In the genomic region with DNA sequence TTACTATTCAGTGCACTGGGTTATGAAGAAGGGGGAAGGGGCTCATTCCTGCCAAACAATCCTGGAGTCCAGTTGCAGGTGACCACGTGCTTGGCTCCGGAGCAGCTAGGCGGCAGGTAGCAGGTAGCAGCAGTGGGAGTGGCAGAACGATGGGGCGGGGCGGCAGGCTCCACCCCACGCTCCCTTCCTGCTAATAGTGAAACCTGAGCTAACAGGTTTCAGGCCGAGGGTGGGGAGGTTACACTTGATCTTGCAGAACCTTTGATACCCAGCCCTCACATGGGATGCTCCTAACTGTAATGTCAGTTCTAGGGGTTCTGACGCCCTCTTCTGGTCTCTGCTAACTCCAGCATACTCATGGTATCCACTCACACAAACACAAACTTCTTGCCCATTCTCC, we compare ENCODE assay signal across 8 mouse cellular contexts.
A peak's percentile ranks its signal among the peaks of the same experiment; 100 is the strongest.
DNase-seq lines count a peak whose midpoint lies in the region; ATAC-seq lines count a peak whose summit lies in the region.

No protein-coding gene starts in this region.

- no peaks in the 10 kb centered on the region for H3K27me3 ChIP-seq in neural tube, embryonic 11.5 days (ENCODE audit: control insufficient read depth, insufficient read depth, low read length)
- no peaks in the 10 kb centered on the region for H3K27me3 ChIP-seq in lung, embryonic 16.5 days (ENCODE audit: control insufficient read depth, insufficient read depth, low read depth, low read length)
- H3K27me3 ChIP-seq in stomach, embryonic 14.5 days (ENCODE audit: control insufficient read depth, insufficient read depth, low read length) = no peaks in the 10 kb centered on the region

- no peaks in the 10 kb centered on the region for H3K36me3 ChIP-seq in neural tube, embryonic 11.5 days (ENCODE audit: control insufficient read depth, insufficient read depth, low read length)
- no peaks in the 10 kb centered on the region for H3K36me3 ChIP-seq in lung, embryonic 16.5 days (ENCODE audit: control insufficient read depth, insufficient read depth, low read length)
- no peaks in the 10 kb centered on the region for H3K36me3 ChIP-seq in stomach, embryonic 14.5 days (ENCODE audit: control insufficient read depth, insufficient read depth, low read length)

- no peaks in the 10 kb centered on the region for H3K9me3 ChIP-seq in neural tube, embryonic 11.5 days (ENCODE audit: control insufficient read depth, low read length)
- H3K9me3 ChIP-seq in lung, embryonic 16.5 days (ENCODE audit: control insufficient read depth, low read length) = no peaks in the 10 kb centered on the region
- H3K9me3 ChIP-seq in stomach, embryonic 14.5 days (ENCODE audit: control insufficient read depth, low read depth, low read length) = no peaks in the 10 kb centered on the region

- no peak overlapping the region for H3K9ac ChIP-seq in neural tube, embryonic 11.5 days (ENCODE audit: low read length)
- H3K9ac ChIP-seq in lung, embryonic 16.5 days (ENCODE audit: low read length) = 0 out of 2 replicates have a peak overlapping the region, but pooled peaks have one; percentile 4
- no peak overlapping the region for H3K9ac ChIP-seq in stomach, embryonic 14.5 days (replicated peaks; ENCODE audit: low read depth, low read length)

- H3K4me2 ChIP-seq in neural tube, embryonic 11.5 days (ENCODE audit: low read depth) = peak overlapping the region; percentile 33
- peak overlapping the region; percentile 53 for H3K4me2 ChIP-seq in lung, embryonic 16.5 days (ENCODE audit: low read depth, low read length)
- peak overlapping the region; percentile 43 for H3K4me2 ChIP-seq in stomach, embryonic 14.5 days (replicated peaks; ENCODE audit: low read depth, low read length)

- H3K4me3 ChIP-seq in neural tube, embryonic 11.5 days (ENCODE audit: low read depth, low read length) = no peak overlapping the region
- peak overlapping the region; percentile 35 for H3K4me3 ChIP-seq in lung, embryonic 16.5 days (ENCODE audit: low read length)
- peak overlapping the region; percentile 11; the same call in 1 of the 2 replicates for H3K4me3 ChIP-seq in stomach, embryonic 14.5 days (ENCODE audit: low read depth, low read length)

- H3K4me1 ChIP-seq in neural tube, embryonic 11.5 days (ENCODE audit: control insufficient read depth, insufficient read depth, low read length) = peaks cover 6% of the 10 kb centered on the region; the same call in 1 of the 2 replicates
- H3K4me1 ChIP-seq in lung, embryonic 16.5 days (replicated peaks; ENCODE audit: control insufficient read depth, insufficient read depth, low read length) = peaks cover 3% of the 10 kb centered on the region; the same call in 1 of the 2 replicates
- 0 out of 2 replicates have a peak, but pooled peaks cover 7% of the 10 kb centered on the region for H3K4me1 ChIP-seq in stomach, embryonic 14.5 days (ENCODE audit: control insufficient read depth, insufficient read depth, low read length)

- ATAC-seq in neural tube, embryonic 11.5 days (ENCODE audit: insufficient read depth, low FRiP score, low TSS enrichment) = peak; percentile 53; the same call in 1 of the 2 replicates
- peak; percentile 88 for ATAC-seq in lung, embryonic 16.5 days (ENCODE audit: low read depth)
- peak; percentile 88 for ATAC-seq in stomach, embryonic 14.5 days (ENCODE audit: insufficient number of reproducible peaks, insufficient read depth, low FRiP score, low read depth)

- DNase-seq in neural tube, embryonic 11.5 days (ENCODE audit: low spot score) = peak; percentile 49
- no peak for DNase-seq in neural tube, embryonic 10.5 days (ENCODE audit: extremely low spot score, low spot score)
- DNase-seq in cerebellum, adult 18-20 months = peak; percentile 19 to 39
- DNase-seq in forelimb bud, embryonic 11.5 days (ENCODE audit: low read depth, low spot score) = peak; percentile 67
- DNase-seq in kidney, adult 9 months = peak; percentile 79
- no peak for DNase-seq in MN1 (ENCODE audit: low spot score)

- 10% methylated on average over 9 of the region's 9 CpGs for WGBS in neural tube, embryonic 11.5 days
- 6% methylated on average over 9 of the region's 9 CpGs for WGBS in lung, embryonic 16.5 days
- WGBS in stomach, embryonic 14.5 days = 3% methylated on average over 9 of the region's 9 CpGs

- no peak overlapping the region for H3K27ac ChIP-seq in neural tube, embryonic 11.5 days (ENCODE audit: low read depth, low read length)
- no peak overlapping the region for H3K27ac ChIP-seq in lung, embryonic 16.5 days (ENCODE audit: low read length)
- no peak overlapping the region for H3K27ac ChIP-seq in stomach, embryonic 14.5 days (ENCODE audit: low read length)

Comparison
In these comparisons a context has a peak if more than half of its experiments do, and no peak if none do; other contexts are left out.
1. DNase-seq: peak in neural tube, embryonic 11.5 days (single experiment), cerebellum, adult 18-20 months (2 of 2), forelimb bud, embryonic 11.5 days (single experiment) and kidney, adult 9 months (single experiment); none in neural tube, embryonic 10.5 days (single experiment) and MN1 (single experiment).
2. Peak in every context shown above with its lines, with median percentiles within 50 percentile points of each other: ATAC-seq and H3K4me2 ChIP-seq.